Mouse (Mus musculus): ENCODE data around the gene Gm6377. TPM values are rescaled to one million over a fixed set of nuclear protein-coding genes. Genes with fewer than 3 reads are reported as not detected.

Gm6377 gene
- polyA plus RNA-seq, 1 experiment = 2.9 TPM

DNA sequence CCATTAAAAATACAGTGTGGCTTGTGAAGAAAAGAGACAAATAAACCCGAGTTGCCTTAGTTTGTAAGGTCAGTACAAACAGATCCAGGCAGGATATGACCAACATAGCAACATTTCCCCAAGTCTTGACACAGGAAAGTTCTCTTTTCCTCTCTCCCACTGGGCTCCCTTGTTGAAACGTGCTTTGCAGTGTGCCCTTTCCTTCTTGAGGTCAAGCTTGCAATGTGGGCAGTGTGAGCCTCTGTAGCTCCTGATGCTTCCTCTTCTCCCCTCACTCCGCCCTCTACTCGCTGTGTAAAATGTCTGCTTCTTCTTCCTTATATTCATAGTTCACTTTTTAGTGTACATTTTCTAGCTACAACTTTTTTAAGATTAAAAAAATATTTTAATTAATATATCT is 5.1 kb upstream of the Gm6377 start:
- TF ChIP-seq POLR2A (IDR thresholded peaks at IDR 0.05; ENCODE audit: borderline replicate concordance, low read depth, low read length) = no peak
- TF ChIP-seq CTCF (IDR thresholded peaks at IDR 0.05; ENCODE audit: low read depth, low read length) = no peak
- Histone ChIP-seq H3K4me1 (ENCODE audit: control insufficient read depth, insufficient read depth, low read length) (peaks cover 9% of the 10 kb centered on the region), H3K27ac (ENCODE audit: insufficient read depth, low read depth, low read length) (peak overlapping the region; percentile 89), H3K4me3 (ENCODE audit: insufficient read depth, low read length) (no peak overlapping the region)

DNA sequence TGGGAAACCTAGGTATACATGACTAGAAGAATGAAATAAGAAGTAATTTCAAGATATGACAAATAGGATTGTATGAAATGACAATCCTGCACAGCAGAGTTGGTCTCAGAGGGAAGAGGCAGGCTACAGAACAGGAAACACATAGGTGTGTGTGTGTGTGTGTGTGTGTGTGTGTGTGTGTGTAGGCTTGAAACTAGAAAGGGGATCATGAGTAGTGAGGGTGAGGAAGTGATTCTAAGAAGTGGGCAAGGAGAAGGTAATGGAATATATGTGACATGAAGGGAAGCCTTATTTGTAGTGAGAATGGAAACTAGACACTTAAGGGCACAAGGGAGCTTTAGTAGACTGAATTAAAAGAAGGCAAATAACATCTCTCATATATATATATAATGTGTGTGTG is 11.3 kb downstream of the Gm6377 start:
- Histone ChIP-seq H3K4me1 (ENCODE audit: control insufficient read depth, insufficient read depth, low read length) (peaks cover 2% of the 10 kb centered on the region; the same call in 1 of the 2 replicates), H3K4me3 (ENCODE audit: insufficient read depth, low read length) (no peak overlapping the region), H3K27ac (ENCODE audit: insufficient read depth, low read depth, low read length) (no peak overlapping the region)
- no peak for TF ChIP-seq CTCF (IDR thresholded peaks at IDR 0.05; ENCODE audit: low read depth, low read length)
- no peak for TF ChIP-seq POLR2A (IDR thresholded peaks at IDR 0.05; ENCODE audit: borderline replicate concordance, low read depth, low read length)

DNA sequence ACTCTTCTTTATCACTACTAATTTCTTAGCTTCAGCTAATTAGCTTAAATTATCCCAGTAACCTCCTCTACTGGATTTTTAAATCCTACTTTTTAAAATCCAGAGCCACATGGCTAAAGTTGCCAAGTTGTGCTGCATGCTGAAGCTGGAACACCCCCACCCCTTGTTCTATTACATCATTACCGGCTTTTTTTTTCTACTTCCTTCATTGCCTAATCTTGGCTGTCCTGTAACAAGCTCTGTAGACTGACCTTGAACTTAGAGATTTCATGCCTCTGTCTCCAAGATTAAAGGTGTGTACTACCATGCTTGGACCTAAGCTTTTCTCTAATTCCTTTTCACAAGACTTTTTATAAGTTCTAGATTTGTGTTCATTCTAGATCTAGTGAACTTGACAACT is 32.2 kb downstream of the Gm6377 start:
- H3K4me3 ChIP-seq (ENCODE audit: insufficient read depth, low read length) = no peak overlapping the region
- H3K27ac ChIP-seq (ENCODE audit: insufficient read depth, low read depth, low read length) = no peak overlapping the region
- TF ChIP-seq POLR2A (IDR thresholded peaks at IDR 0.05; ENCODE audit: borderline replicate concordance, low read depth, low read length) (no peak), CTCF (IDR thresholded peaks at IDR 0.05; ENCODE audit: low read depth, low read length) (no peak)
- peaks cover 8% of the 10 kb centered on the region for H3K4me1 ChIP-seq (ENCODE audit: control insufficient read depth, insufficient read depth, low read length)

DNA sequence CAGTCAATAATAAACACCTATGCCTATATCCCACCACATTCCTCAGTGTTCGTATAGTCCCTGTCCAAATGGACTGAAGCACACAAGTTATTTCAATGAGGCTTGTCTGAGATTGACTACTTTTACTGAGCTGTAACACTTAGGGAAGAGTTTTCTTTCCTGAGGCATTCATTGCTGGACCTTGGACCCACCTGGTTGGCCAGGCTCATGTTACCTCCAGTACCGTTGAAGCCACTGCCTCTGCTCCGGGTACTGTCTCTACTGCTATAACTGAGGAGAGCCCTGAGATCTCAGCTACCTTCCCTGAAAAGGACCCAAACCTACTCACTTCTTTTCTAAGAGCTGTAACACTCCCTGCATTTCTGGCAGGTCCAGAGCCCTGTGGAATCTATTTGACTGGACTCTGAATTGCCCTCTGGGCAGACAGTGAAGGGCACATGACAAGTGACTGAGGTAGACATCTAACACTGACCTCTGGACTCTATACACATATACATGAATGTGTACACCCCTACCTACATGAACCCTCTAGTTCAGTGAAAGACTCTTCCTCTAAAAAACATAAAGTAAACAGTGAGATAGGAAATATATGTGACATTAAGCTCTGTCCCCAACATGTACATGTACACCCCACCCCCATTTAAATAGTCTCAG is 39.0 kb downstream of the Gm6377 start:
- H3K27ac ChIP-seq (ENCODE audit: insufficient read depth, low read depth, low read length) = no peak overlapping the region
- TF ChIP-seq POLR2A (IDR thresholded peaks at IDR 0.05; ENCODE audit: borderline replicate concordance, low read depth, low read length) = no peak
- no peak for TF ChIP-seq CTCF (IDR thresholded peaks at IDR 0.05; ENCODE audit: low read depth, low read length)
- H3K4me1 ChIP-seq (ENCODE audit: control insufficient read depth, insufficient read depth, low read length) = no peaks in the 10 kb centered on the region
- H3K4me3 ChIP-seq (ENCODE audit: insufficient read depth, low read length) = no peak overlapping the region

DNA sequence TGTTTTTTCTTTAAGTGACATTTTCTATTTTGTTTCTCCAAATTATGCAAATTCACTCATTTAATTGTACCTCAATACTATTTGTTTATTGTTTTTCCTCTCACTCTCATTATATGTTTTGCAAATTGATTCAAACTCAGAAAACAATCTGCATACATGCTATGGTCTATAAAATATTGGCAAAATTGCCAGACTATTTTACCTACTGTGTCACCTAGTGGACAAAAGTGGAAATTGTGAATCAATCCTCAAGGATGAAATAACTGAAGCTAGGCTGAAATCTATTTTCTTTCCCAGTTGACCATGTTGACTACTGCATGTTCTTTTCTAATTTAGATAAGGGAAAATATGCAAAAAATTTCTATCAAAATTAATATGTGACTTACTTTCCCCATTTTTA is 41.6 kb downstream of the Gm6377 start:
- no peak for TF ChIP-seq CTCF (IDR thresholded peaks at IDR 0.05; ENCODE audit: low read depth, low read length)
- no peaks in the 10 kb centered on the region for H3K4me1 ChIP-seq (ENCODE audit: control insufficient read depth, insufficient read depth, low read length)
- H3K27ac ChIP-seq (ENCODE audit: insufficient read depth, low read depth, low read length) = no peak overlapping the region
- H3K4me3 ChIP-seq (ENCODE audit: insufficient read depth, low read length) = no peak overlapping the region

Other genes with a start within 250 kb of the Gm6377 start
- 17.6 and 17.8 TPM in 2 replicates for gene Hmgn5, start 183.4 kb upstream of the Gm6377 start, polyA plus RNA-seq (2012; ENCODE audit: insufficient read depth, insufficient read length, missing spikeins)
- gene Sh3bgrl, start 101.4 kb upstream of the Gm6377 start, polyA plus RNA-seq (2012; ENCODE audit: insufficient read depth, insufficient read length, missing spikeins) = 340 and 347 TPM in 2 replicates

Measured in bone marrow macrophage, adult 2 months (primary cell).